Mouse (Mus musculus): Measurements from ENCODE around the gene Zfp759. TPM values are rescaled to one million over a fixed set of nuclear protein-coding genes. Genes with fewer than 3 reads are reported as not detected.
"Not testable (repeated sequence)": the region's sequence is repeated elsewhere in the genome, so short reads cannot be mapped to it uniquely, and the experiment has no call there.

The Zfp759 gene
- polyA plus RNA-seq, 1 experiment from 2014 or later: 5.8 TPM

GRCm38 (mm10) chr13:67172991-67173722 is 51.7 kb downstream of the Zfp759 start, which contains the start of gene Rsl1:
TSS of gene Rsl1 (plus strand) at chr13:67173182.
- DNase-seq: peak; percentile 79

GRCm38 (mm10) chr13:67173723-67174055 is 52.2 kb downstream of the Zfp759 start:
- ATAC-seq (ENCODE audit: low FRiP score, low TSS enrichment): no peak
- WGBS: 33% methylated on average over 5 of the region's 5 CpGs
- peak; percentile 9 for DNase-seq

More at GRCm38 (mm10) chr13:67172991-67173722, 51.7 kb downstream of the Zfp759 start, which contains the start of gene Rsl1:
- H3K9me3 ChIP-seq (ENCODE audit: control insufficient read depth, low read length); H3K27me3 ChIP-seq (ENCODE audit: control insufficient read depth, insufficient read depth, low read length); H3K4me1 ChIP-seq (ENCODE audit: control insufficient read depth, insufficient read depth, low read length): not testable (repeated sequence)
- H3K4me3 ChIP-seq (replicated peaks; ENCODE audit: low read depth, low read length): peak within 1 kb of the TSS; percentile 49
- under 1% methylated on average over 16 of the region's 17 CpGs for WGBS
- H3K9ac ChIP-seq (replicated peaks; ENCODE audit: low read length): peak within 1 kb of the TSS; percentile 60
- H3K4me2 ChIP-seq (ENCODE audit: low read length): peak within 1 kb of the TSS; percentile 58
- peak; percentile 95 for ATAC-seq (ENCODE audit: low FRiP score, low TSS enrichment)
- H3K36me3 ChIP-seq (ENCODE audit: control insufficient read depth, insufficient read depth, low read length): peaks cover 11% of the 10 kb centered on the region
- peak within 1 kb of the TSS; percentile 49; the same call in 1 of the 2 replicates for H3K27ac ChIP-seq (replicated peaks; ENCODE audit: low read depth, low read length)

More at GRCm38 (mm10) chr13:67173723-67174055, 52.2 kb downstream of the Zfp759 start:
- H3K27me3 ChIP-seq (ENCODE audit: control insufficient read depth, insufficient read depth, low read length): no peaks in the 10 kb centered on the region
- H3K9ac ChIP-seq (replicated peaks; ENCODE audit: low read length): peak overlapping the region; percentile 60
- H3K4me2 ChIP-seq (ENCODE audit: low read length): peak overlapping the region; percentile 58
- no peak overlapping the region for H3K27ac ChIP-seq (replicated peaks; ENCODE audit: low read depth, low read length)
- H3K9me3 ChIP-seq (ENCODE audit: control insufficient read depth, low read length): no peaks in the 10 kb centered on the region
- peaks cover 11% of the 10 kb centered on the region for H3K36me3 ChIP-seq (ENCODE audit: control insufficient read depth, insufficient read depth, low read length)
- 0 out of 2 replicates have a peak, but pooled peaks cover 3% of the 10 kb centered on the region for H3K4me1 ChIP-seq (ENCODE audit: control insufficient read depth, insufficient read depth, low read length)
- peak overlapping the region; percentile 49 for H3K4me3 ChIP-seq (replicated peaks; ENCODE audit: low read depth, low read length)

Other genes starting within 250 kb of the Zfp759 start
- 3.5 and 3.8 TPM in 2 replicates for gene Gm10767, start 216.7 kb upstream of the Zfp759 start, polyA plus RNA-seq (2014; fragmentation: Nextera tagmentation; extraction: Ambion mirVana)
- gene Zfp712, start 60.5 kb upstream of the Zfp759 start, polyA plus RNA-seq (2014; fragmentation: Nextera tagmentation; extraction: Ambion mirVana): 9.3 and 10.2 TPM in 2 replicates
- gene Zfp708, start 23.7 kb upstream of the Zfp759 start, polyA plus RNA-seq (2014; fragmentation: Nextera tagmentation; extraction: Ambion mirVana): 12.4 and 12.6 TPM in 2 replicates
- 1.0 and 2.0 TPM in 2 replicates for gene Gm28557, start 13.1 kb upstream of the Zfp759 start, polyA plus RNA-seq (2014; fragmentation: Nextera tagmentation; extraction: Ambion mirVana)
- not detected in 2 replicates for gene Rslcan18, start 5.4 kb upstream of the Zfp759 start, polyA plus RNA-seq (2014; fragmentation: Nextera tagmentation; extraction: Ambion mirVana)
- 5.4 and 6.2 TPM in 2 replicates for gene Rsl1, start 51.5 kb downstream of the Zfp759 start, polyA plus RNA-seq (2014; fragmentation: Nextera tagmentation; extraction: Ambion mirVana)
- gene Zfp455, start 72.8 kb downstream of the Zfp759 start, polyA plus RNA-seq (2014; fragmentation: Nextera tagmentation; extraction: Ambion mirVana): 1.5 and 3.1 TPM in 2 replicates
- gene Zfp458, start 156.8 kb downstream of the Zfp759 start, polyA plus RNA-seq (2014; fragmentation: Nextera tagmentation; extraction: Ambion mirVana): 7.0 and 8.3 TPM in 2 replicates
- 0.76 and 0.92 TPM in 2 replicates for gene Zfp457, start 184.8 kb downstream of the Zfp759 start, polyA plus RNA-seq (2014; fragmentation: Nextera tagmentation; extraction: Ambion mirVana)
- gene Zfp595, start 210.9 kb downstream of the Zfp759 start, polyA plus RNA-seq (2014; fragmentation: Nextera tagmentation; extraction: Ambion mirVana): 2.1 TPM in 2 replicates
- gene Gm28044, start 238.9 kb downstream of the Zfp759 start, polyA plus RNA-seq (2014; fragmentation: Nextera tagmentation; extraction: Ambion mirVana): not detected in 2 replicates
- gene Zfp953, start 238.9 kb downstream of the Zfp759 start, polyA plus RNA-seq (2014; fragmentation: Nextera tagmentation; extraction: Ambion mirVana): 0.65 and 0.82 TPM in 2 replicates

Data from midbrain, embryonic 14.5 days (tissue).